Mouse (Mus musculus) hindbrain, embryonic 11.5 days (tissue): ENCODE measurements at regions not wholly inside any gene's neighbourhood (a gene's known extent, or its start where the extent isn't known, plus 50 kb on each side); places are given as distances from the start of the nearest gene placed in this dataset.

Source experiments
- ATAC-seq: fragments of 200-750 bp; cut with Nextera tagmentation; 2 replicates; pipeline ENCODE4 v1.8.0; 2017; ENCODE audit warnings: mild to moderate bottlenecking, moderate TSS enrichment, moderate library complexity; ENCODE audit not compliant: low FRiP score
- DNase-seq: peaks from one replicate; pipeline ENCODE4 v3.0.0-alpha.2; 2015; ENCODE audit warnings: low spot score
- H3K27ac ChIP-seq: fragments of 300-500 bp; sonication (generic); 2 replicates; pipeline ENCODE4 v1.5.1; 2014; ENCODE audit warnings: mild to moderate bottlenecking, low read depth, low read length
- H3K27me3 ChIP-seq: fragments of 300-500 bp; sonication (generic); 2 replicates; pipeline ENCODE4 v1.6.1; 2014; ENCODE audit warnings: mild to moderate bottlenecking, low read length, moderate library complexity, mixed read lengths; ENCODE audit not compliant: control insufficient read depth, insufficient read depth
- H3K36me3 ChIP-seq: fragments of 300-500 bp; sonication (generic); 2 replicates; pipeline ENCODE4 v1.6.1; 2014; ENCODE audit warnings: mild to moderate bottlenecking, low read length, moderate library complexity, mixed read lengths; ENCODE audit not compliant: control insufficient read depth, insufficient read depth
- H3K4me1 ChIP-seq: fragments of 300-500 bp; sonication (generic); replicated peaks from 2 replicates; pipeline ENCODE4 v1.6.1; 2014; ENCODE audit warnings: low read length, mixed read lengths; ENCODE audit not compliant: control insufficient read depth, insufficient read depth
- H3K4me2 ChIP-seq: fragments of 300-500 bp; sonication (generic); replicated peaks from 2 replicates; pipeline ENCODE4 v1.6.1; 2014; ENCODE audit warnings: mild to moderate bottlenecking, low read depth, low read length
- H3K4me3 ChIP-seq: fragments of 300-500 bp; sonication (generic); 2 replicates; pipeline ENCODE4 v1.5.1; 2014; ENCODE audit warnings: low read depth, low read length
- H3K9ac ChIP-seq: fragments of 300-500 bp; sonication (generic); 2 replicates; pipeline ENCODE4 v1.6.1; 2014; ENCODE audit warnings: low read depth, low read length
- H3K9me3 ChIP-seq: fragments of 300-500 bp; sonication (generic); 2 replicates; pipeline ENCODE4 v1.6.1; 2016; ENCODE audit warnings: low read length; ENCODE audit not compliant: control insufficient read depth
- WGBS: fragments of 180-500 bp; shearing (Covaris S2); extraction: QIAGEN DNeasy Blood & Tissue Kit; methylation state at CpG from one replicate; pipeline ENCODE4 v1.1.7; 2014; 5-methylcytosine and 5-hydroxymethylcytosine counted together

DNA sequence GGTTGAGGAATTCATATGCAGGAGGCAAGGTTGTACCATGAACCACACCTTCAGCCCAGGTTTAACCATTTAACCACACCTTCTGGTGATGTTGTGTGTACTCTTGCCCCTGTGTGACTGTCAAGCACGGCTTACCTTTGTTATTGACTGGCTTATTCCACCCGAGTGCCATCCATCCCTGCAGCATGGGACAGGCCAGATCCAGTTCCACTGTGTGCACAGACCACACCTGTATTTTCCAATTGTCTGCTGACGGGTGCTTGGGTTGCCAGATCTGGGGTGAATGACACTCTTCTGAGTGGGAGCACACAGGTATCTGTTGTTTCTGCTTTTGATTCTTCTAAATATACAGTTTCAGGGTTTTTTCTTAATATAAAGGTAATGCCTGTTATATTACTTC lies 196.1 kb downstream of the Tex29 start:
- no peaks in the 10 kb centered on the region for H3K27me3 ChIP-seq
- H3K27ac ChIP-seq, result no peak overlapping the region
- 79% methylated on average over 3 of the region's 3 CpGs for WGBS
- H3K36me3 ChIP-seq, result no peaks in the 10 kb centered on the region
- no peak for DNase-seq
- no peaks in the 10 kb centered on the region for H3K9me3 ChIP-seq
- no peak overlapping the region for H3K4me2 ChIP-seq
- ATAC-seq, result no peak
- no peak overlapping the region for H3K9ac ChIP-seq
- H3K4me3 ChIP-seq, result no peak overlapping the region
- no peaks in the 10 kb centered on the region for H3K4me1 ChIP-seq

GRCm38 (mm10) chr8:12040924-12041323 lies 200.7 kb downstream of the Tex29 start:
- Histone ChIP-seq H3K9me3 (no peaks in the 10 kb centered on the region), H3K27ac (no peak overlapping the region), H3K9ac (no peak overlapping the region), H3K4me3 (no peak overlapping the region), H3K27me3 (no peaks in the 10 kb centered on the region; the same call in 1 of the 2 replicates), H3K4me1 (no peaks in the 10 kb centered on the region), H3K36me3 (no peaks in the 10 kb centered on the region), H3K4me2 (no peak overlapping the region)
- 80% methylated on average over 3 of the region's 3 CpGs for WGBS
- DNase-seq (no peak), ATAC-seq (no peak)

GRCm38 (mm10) chr8:12041662-12042061 lies 201.4 kb downstream of the Tex29 start:
- 82% methylated on average over 6 of the region's 6 CpGs for WGBS
- ATAC-seq (no peak), DNase-seq (no peak)
- Histone ChIP-seq H3K4me1 (no peaks in the 10 kb centered on the region), H3K27ac (no peak overlapping the region), H3K9me3 (no peaks in the 10 kb centered on the region), H3K27me3 (no peaks in the 10 kb centered on the region; the same call in 1 of the 2 replicates), H3K36me3 (no peaks in the 10 kb centered on the region), H3K4me2 (no peak overlapping the region), H3K4me3 (no peak overlapping the region), H3K9ac (no peak overlapping the region)

DNA sequence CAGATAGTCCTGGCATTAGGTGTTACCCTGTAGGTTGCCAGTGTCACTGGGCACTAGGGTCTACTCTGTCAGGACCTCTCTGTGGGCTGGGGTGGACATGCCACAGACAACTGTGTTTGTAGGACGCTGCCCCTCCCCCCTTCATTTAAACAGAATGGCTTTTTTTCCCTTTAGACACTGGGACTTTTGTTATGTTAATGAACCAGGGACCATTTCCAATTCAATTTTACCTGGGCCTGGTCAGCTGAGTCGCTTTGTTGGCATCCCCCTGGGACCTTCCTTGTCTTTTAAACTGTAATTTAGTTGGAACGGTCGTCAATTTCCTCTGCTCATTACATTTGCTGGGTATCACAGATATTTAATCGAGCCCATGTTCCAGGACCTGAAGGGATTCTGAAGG lies 210.6 kb downstream of the Tex29 start:
- Histone ChIP-seq H3K4me1 (peaks cover 3% of the 10 kb centered on the region; the same call in 1 of the 2 replicates), H3K27me3 (no peaks in the 10 kb centered on the region), H3K27ac (no peak overlapping the region), H3K4me3 (no peak overlapping the region), H3K4me2 (no peak overlapping the region), H3K9ac (no peak overlapping the region), H3K9me3 (no peaks in the 10 kb centered on the region), H3K36me3 (no peaks in the 10 kb centered on the region)
- ATAC-seq (peak; percentile 30; the same call in 1 of the 2 replicates), DNase-seq (peak; percentile 49)
- 27% methylated on average over 5 of the region's 5 CpGs for WGBS

- no peaks in the 10 kb centered on the region for H3K27me3 ChIP-seq
- ATAC-seq, result peak; percentile 70
Measured at GRCm38 (mm10) chr8:12051357-12051756, 211.1 kb downstream of the Tex29 start.

DNA sequence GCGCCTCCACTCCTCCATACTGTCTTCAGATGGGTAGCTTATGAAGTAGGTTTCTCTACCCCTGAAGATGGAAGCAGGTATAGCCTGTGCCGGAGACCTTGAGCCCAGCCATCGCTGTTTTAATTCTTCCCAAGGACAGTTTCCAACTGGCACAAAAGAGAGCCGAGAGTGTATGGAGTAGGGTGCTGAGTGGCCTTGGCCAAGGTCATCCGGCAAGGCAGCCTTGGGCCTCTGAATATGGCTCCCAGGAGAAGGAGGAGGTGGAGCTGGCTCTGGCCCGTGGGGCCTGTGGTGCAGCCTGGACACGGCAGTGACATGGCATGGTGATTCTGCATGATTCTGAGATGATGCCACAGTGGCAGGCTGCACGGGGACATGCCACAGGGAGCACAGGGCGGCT lies 215.7 kb downstream of the Tex29 start:
- Histone ChIP-seq H3K4me1 (no peaks in the 10 kb centered on the region; the same call in 1 of the 2 replicates), H3K9me3 (no peaks in the 10 kb centered on the region), H3K4me2 (no peak overlapping the region), H3K36me3 (no peaks in the 10 kb centered on the region), H3K9ac (no peak overlapping the region), H3K4me3 (no peak overlapping the region), H3K27ac (no peak overlapping the region), H3K27me3 (no peaks in the 10 kb centered on the region)
- ATAC-seq (no peak), DNase-seq (no peak)
- 92% methylated on average over 9 of the region's 9 CpGs for WGBS

More at GRCm38 (mm10) chr8:12051357-12051756, 211.1 kb downstream of the Tex29 start:
- H3K4me1 ChIP-seq, result peaks cover 3% of the 10 kb centered on the region; the same call in 1 of the 2 replicates
- DNase-seq, result peak; percentile 41
- H3K36me3 ChIP-seq, result no peaks in the 10 kb centered on the region
- H3K9me3 ChIP-seq, result no peaks in the 10 kb centered on the region
- no peak overlapping the region for H3K27ac ChIP-seq
- no peak overlapping the region for H3K4me3 ChIP-seq
- WGBS, result 31% methylated on average over 12 of the region's 12 CpGs
- no peak overlapping the region for H3K9ac ChIP-seq
- H3K4me2 ChIP-seq, result no peak overlapping the region

GRCm38 (mm10) chr8:12061237-12061636 lies 217.4 kb upstream of the A230072I06Rik start:
- Histone ChIP-seq H3K36me3 (no peaks in the 10 kb centered on the region), H3K27me3 (no peaks in the 10 kb centered on the region; the same call in 1 of the 2 replicates), H3K9me3 (no peaks in the 10 kb centered on the region), H3K4me2 (no peak overlapping the region), H3K27ac (no peak overlapping the region), H3K9ac (no peak overlapping the region), H3K4me3 (no peak overlapping the region), H3K4me1 (no peaks in the 10 kb centered on the region)
- ATAC-seq (no peak), DNase-seq (no peak)
- 64% methylated on average over 13 of the region's 13 CpGs for WGBS

GRCm38 (mm10) chr8:12062710-12063109 lies 215.9 kb upstream of the A230072I06Rik start:
- DNase-seq, result no peak
- H3K36me3 ChIP-seq, result no peaks in the 10 kb centered on the region
- H3K9me3 ChIP-seq, result no peaks in the 10 kb centered on the region
- no peaks in the 10 kb centered on the region for H3K4me1 ChIP-seq
- ATAC-seq, result no peak
- H3K27me3 ChIP-seq, result no peaks in the 10 kb centered on the region; the same call in 1 of the 2 replicates
- H3K4me3 ChIP-seq, result no peak overlapping the region
- no peak overlapping the region for H3K9ac ChIP-seq
- H3K4me2 ChIP-seq, result no peak overlapping the region
- H3K27ac ChIP-seq, result no peak overlapping the region
- WGBS, result 81% methylated on average over 8 of the region's 8 CpGs

GRCm38 (mm10) chr8:12064664-12065063 lies 214.0 kb upstream of the A230072I06Rik start:
- no peak overlapping the region for H3K4me3 ChIP-seq
- H3K27me3 ChIP-seq, result no peaks in the 10 kb centered on the region; the same call in 1 of the 2 replicates
- H3K36me3 ChIP-seq, result no peaks in the 10 kb centered on the region
- no peaks in the 10 kb centered on the region for H3K4me1 ChIP-seq
- ATAC-seq (no peak), DNase-seq (no peak)
- H3K27ac ChIP-seq, result no peak overlapping the region
- 79% methylated on average over 7 of the region's 7 CpGs for WGBS
- H3K4me2 ChIP-seq, result no peak overlapping the region
- H3K9ac ChIP-seq, result no peak overlapping the region
- H3K9me3 ChIP-seq, result no peaks in the 10 kb centered on the region
